Mouse (Mus musculus): ENCODE data around the gene Mgat3. TPM values are rescaled to one million over a fixed set of nuclear protein-coding genes. Genes with fewer than 3 reads are reported as not detected.
A peak's percentile ranks its signal among the peaks of the same experiment; 100 is the strongest.

Gene Mgat3
- total and polyA plus RNA-seq, 3 experiments = 2.3 to 4.9 (median 3.5) TPM

- no peak for TF ChIP-seq EP300 (IDR thresholded peaks at IDR 0.05; ENCODE audit: insufficient read depth, low read depth, low read length)
- no peak for TF ChIP-seq CTCF (IDR thresholded peaks at IDR 0.05)
- no peak; the same call in 1 of the 2 replicates for TF ChIP-seq POLR2A (IDR thresholded peaks at IDR 0.05; ENCODE audit: insufficient read depth, low read depth, low read length)
- WGBS = 1% methylated on average over 16 of the region's 16 CpGs
- no peaks in the 10 kb centered on the region for H3K27me3 ChIP-seq (ENCODE audit: control insufficient read depth, insufficient read depth, low read length)
- H3K4me1 ChIP-seq (ENCODE audit: control insufficient read depth, insufficient read depth, low read length) = peaks cover 14% of the 10 kb centered on the region
- peaks cover 19% of the 10 kb centered on the region for H3K36me3 ChIP-seq (ENCODE audit: control insufficient read depth, insufficient read depth, low read length)
- H3K27ac ChIP-seq = peak overlapping the region; percentile 99
- H3K4me3 ChIP-seq = peak overlapping the region; percentile 100
- peak overlapping the region; percentile 83 for H3K9ac ChIP-seq (ENCODE audit: low read depth, low read length)
- no peaks in the 10 kb centered on the region for H3K79me2 ChIP-seq (replicated peaks; ENCODE audit: control insufficient read depth, insufficient read depth, low read length)
- intact Hi-C loops (cut with DNase I) = loop anchor here (10.0 kb wide), 2 partner anchors 311 to 939 kb away; partner anchors contain the start of gene Mrtfa
- no peak for DNase-seq
Observed at GRCm38 (mm10) chr15:80256242-80256641, 82.7 kb downstream of the Mgat3 start.

GRCm38 (mm10) chr15:80256656-80257601 lies 83.4 kb downstream of the Mgat3 start:
- Histone ChIP-seq H3K4me1 (ENCODE audit: control insufficient read depth, insufficient read depth, low read length) (peaks cover 14% of the 10 kb centered on the region), H3K36me3 (ENCODE audit: control insufficient read depth, insufficient read depth, low read length) (peaks cover 19% of the 10 kb centered on the region), H3K27ac (peak overlapping the region; percentile 99), H3K4me3 (peak overlapping the region; percentile 100), H3K27me3 (ENCODE audit: control insufficient read depth, insufficient read depth, low read length) (no peaks in the 10 kb centered on the region), H3K9ac (ENCODE audit: low read depth, low read length) (peak overlapping the region; percentile 83), H3K79me2 (replicated peaks; ENCODE audit: control insufficient read depth, insufficient read depth, low read length) (no peaks in the 10 kb centered on the region)
- intact Hi-C loops (cut with DNase I) = loop anchor here (10.0 kb wide), 2 partner anchors 312 to 938 kb away; partner anchors contain the start of gene Mrtfa
- TF ChIP-seq EP300 (IDR thresholded peaks at IDR 0.05; ENCODE audit: insufficient read depth, low read depth, low read length) (no peak), CTCF (IDR thresholded peaks at IDR 0.05) (no peak), POLR2A (IDR thresholded peaks at IDR 0.05; ENCODE audit: insufficient read depth, low read depth, low read length) (0 out of 2 replicates have a peak, but pooled peaks have one; percentile 27)
- WGBS = 38% methylated on average over 12 of the region's 12 CpGs
- no peak for DNase-seq

- 13% methylated on average over 4 of the region's 4 CpGs for WGBS
- no peak overlapping the region for H3K9ac ChIP-seq (ENCODE audit: low read depth, low read length)
- intact Hi-C loops (cut with DNase I) = loop anchor here (10.0 kb wide), 2 partner anchors 313 to 937 kb away; partner anchors contain the start of gene Mrtfa
- no peak for DNase-seq
- peaks cover 19% of the 10 kb centered on the region for H3K36me3 ChIP-seq (ENCODE audit: control insufficient read depth, insufficient read depth, low read length)
- H3K79me2 ChIP-seq (replicated peaks; ENCODE audit: control insufficient read depth, insufficient read depth, low read length) = no peaks in the 10 kb centered on the region
- H3K4me3 ChIP-seq = no peak overlapping the region
- H3K27me3 ChIP-seq (ENCODE audit: control insufficient read depth, insufficient read depth, low read length) = no peaks in the 10 kb centered on the region
- no peak overlapping the region; the same call in 1 of the 2 replicates for H3K27ac ChIP-seq
- TF ChIP-seq CTCF (IDR thresholded peaks at IDR 0.05) (no peak), POLR2A (IDR thresholded peaks at IDR 0.05; ENCODE audit: insufficient read depth, low read depth, low read length) (peak; percentile 51; the same call in 1 of the 2 replicates), EP300 (IDR thresholded peaks at IDR 0.05; ENCODE audit: insufficient read depth, low read depth, low read length) (0 out of 2 replicates have a peak, but pooled peaks have one; percentile 17)
- H3K4me1 ChIP-seq (ENCODE audit: control insufficient read depth, insufficient read depth, low read length) = peaks cover 14% of the 10 kb centered on the region
Observed at GRCm38 (mm10) chr15:80257602-80258239, 84.2 kb downstream of the Mgat3 start.

GRCm38 (mm10) chr15:80258240-80259170 lies 85.0 kb downstream of the Mgat3 start:
- 49% methylated on average over 11 of the region's 11 CpGs for WGBS
- Histone ChIP-seq H3K4me3 (no peak overlapping the region), H3K27ac (no peak overlapping the region), H3K9ac (ENCODE audit: low read depth, low read length) (no peak overlapping the region), H3K36me3 (ENCODE audit: control insufficient read depth, insufficient read depth, low read length) (peaks cover 19% of the 10 kb centered on the region), H3K4me1 (ENCODE audit: control insufficient read depth, insufficient read depth, low read length) (peaks cover 14% of the 10 kb centered on the region), H3K79me2 (replicated peaks; ENCODE audit: control insufficient read depth, insufficient read depth, low read length) (no peaks in the 10 kb centered on the region), H3K27me3 (ENCODE audit: control insufficient read depth, insufficient read depth, low read length) (no peaks in the 10 kb centered on the region)
- DNase-seq = peak in 1 of 2 experiments; percentile 29
- intact Hi-C loops (cut with DNase I) = loop anchor here (10.0 kb wide), 2 partner anchors 314 to 936 kb away; partner anchors contain the start of gene Mrtfa
- TF ChIP-seq CTCF (IDR thresholded peaks at IDR 0.05) (no peak), POLR2A (IDR thresholded peaks at IDR 0.05; ENCODE audit: insufficient read depth, low read depth, low read length) (peak; percentile 9; the same call in 1 of the 2 replicates), EP300 (IDR thresholded peaks at IDR 0.05; ENCODE audit: insufficient read depth, low read depth, low read length) (0 out of 2 replicates have a peak, but pooled peaks have one; percentile 7)
